Mouse (Mus musculus) adrenal gland, postnatal 36 days (tissue): ENCODE results near the gene Pou2f2. TPM values are rescaled to one million over a fixed set of nuclear protein-coding genes. Genes with fewer than 3 reads are reported as not detected.

ENCODE experiments used
- DNase-seq, 2 experiments: peaks; one replicate each; pipeline ENCODE4 v3.0.0; 2021; ENCODE audit warnings: mixed read lengths in 1 of 2
- total RNA-seq, 2 experiments: library from RNA; stranded (reverse); gene quantifications; 2 replicates each; pipeline ENCODE4 v1.2.3; 2021

Gene Pou2f2
- total RNA-seq, 2 experiments from 2014 or later, result 0.86 to 1.3 TPM

DNA sequence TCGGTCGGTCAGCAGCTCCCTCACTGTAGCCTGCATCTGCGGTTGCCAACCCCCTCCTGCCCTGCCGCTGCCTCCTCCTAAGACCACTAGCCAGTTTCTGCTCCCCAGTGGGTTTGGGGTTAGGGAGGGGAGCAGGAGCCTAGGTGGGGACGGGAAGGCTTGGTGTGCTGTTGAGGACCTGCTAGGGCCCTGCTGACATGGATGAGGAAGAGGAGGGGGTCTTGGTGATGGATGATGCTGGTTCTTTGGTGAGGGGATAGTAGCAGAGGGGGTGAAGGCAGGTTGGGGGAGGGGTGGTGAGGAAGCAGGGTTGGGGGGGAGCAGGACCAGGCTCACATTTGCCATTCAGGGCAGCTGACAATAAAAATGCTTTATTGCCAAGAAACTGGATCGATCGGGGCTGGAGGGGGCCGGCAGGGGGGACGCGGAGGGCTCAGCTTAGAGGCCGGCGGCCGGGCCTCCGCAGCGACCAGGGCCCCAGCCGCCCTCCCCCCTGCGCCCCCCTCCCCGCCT, 29.3 kb downstream of the Pou2f2 start:
- DNase-seq, result no peak

DNA sequence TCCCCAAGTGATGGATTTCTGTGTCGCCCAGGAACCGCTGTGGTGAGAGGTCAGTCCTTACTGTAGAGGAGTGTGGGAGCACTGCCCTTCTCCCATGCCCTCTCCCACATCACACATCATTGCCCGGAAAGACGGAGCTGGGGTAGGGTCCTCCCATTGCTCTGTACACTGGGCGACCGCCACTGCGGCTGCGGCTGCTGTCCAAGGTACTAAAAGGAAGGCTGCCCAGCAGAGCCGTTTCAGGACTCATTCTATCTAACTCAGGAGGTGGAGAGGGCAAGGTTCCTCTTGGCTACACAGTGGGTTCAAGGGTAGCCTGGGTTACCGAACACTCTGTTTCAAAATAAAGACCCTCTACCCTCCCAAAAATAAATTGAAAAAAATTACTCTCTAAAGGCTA, 33.6 kb downstream of the Pou2f2 start:
- peak; percentile 46 to 60 for DNase-seq

DNA sequence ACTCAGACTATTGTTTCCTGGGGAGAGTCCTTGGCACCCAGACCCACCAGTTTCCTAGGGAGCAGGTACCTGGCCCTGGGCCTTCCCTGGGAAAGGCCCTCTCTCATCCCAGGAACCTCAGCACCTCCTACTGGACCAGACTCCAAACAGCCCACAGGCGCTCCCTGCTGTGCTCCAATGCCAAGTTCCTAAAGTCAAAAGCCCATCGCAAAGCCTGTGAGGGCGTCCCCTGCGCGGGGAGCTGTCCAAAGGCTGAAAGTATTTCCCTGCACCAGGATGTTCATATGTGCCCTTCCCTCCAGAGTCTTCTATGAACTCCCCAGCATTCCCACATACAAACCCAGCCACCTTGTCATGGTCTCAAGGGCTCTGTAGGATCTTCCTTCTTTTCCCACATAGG, 37.8 kb downstream of the Pou2f2 start:
- peak; percentile 74 to 78 for DNase-seq

- DNase-seq, result no peak
Observed at GRCm38 (mm10) chr7:25137553-25137952, 42.0 kb downstream of the Pou2f2 start.

- DNase-seq, result peak; percentile 81 to 88
Observed at GRCm38 (mm10) chr7:25133092-25134049, 46.2 kb downstream of the Pou2f2 start.

DNA sequence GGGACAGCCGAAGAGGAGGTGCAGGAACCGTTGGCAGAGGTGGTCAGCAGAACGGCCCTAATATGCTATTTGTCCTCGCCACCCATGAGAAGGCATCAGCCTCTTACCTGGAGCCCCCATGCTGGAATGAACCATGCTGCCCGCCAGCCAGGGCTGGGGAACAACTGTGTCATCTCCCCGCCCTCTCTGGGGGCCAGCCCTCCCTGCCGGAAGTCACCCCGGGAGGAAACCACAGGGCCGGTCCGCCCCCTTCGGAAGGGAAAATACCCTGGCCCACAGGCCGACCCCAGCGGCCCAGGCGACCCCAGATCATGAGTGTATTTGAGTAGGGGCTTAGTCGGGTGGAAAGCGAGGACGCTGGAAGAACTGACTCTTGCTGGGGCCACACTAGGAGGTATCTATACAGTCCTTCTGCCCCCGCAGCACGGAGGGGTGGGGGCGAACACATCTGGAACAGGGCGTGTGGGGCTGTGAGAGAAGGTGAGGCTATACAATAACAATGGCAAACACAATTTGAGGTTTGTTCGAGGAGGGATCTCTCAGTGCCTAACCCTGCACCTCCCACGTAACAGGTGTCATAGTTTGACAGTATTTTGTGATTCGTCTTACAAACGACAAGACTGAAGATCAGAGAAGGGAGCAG, 47.1 kb downstream of the Pou2f2 start:
- DNase-seq, result peak in 1 of 2 experiments; percentile 51

GRCm38 (mm10) chr7:25131247-25131646, 48.3 kb downstream of the Pou2f2 start:
- no peak for DNase-seq

DNA sequence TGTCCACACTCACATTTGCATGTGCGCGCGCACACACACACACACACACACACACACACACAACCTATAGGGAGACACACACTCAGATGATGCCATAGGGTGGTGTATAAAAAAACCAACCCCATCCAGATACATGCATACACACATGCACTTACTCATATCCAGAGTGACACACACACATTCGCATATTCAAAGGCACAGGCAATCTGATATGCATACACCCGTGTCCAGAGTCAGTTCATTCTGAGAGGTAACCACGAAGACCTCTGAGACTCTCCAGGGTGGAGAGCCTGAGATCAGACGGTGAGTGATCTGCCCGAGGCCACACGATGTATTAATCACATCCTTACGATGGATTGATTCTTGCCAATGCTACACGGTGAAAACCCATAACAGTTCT, 49.0 kb downstream of the Pou2f2 start:
- DNase-seq, result no peak

DNA sequence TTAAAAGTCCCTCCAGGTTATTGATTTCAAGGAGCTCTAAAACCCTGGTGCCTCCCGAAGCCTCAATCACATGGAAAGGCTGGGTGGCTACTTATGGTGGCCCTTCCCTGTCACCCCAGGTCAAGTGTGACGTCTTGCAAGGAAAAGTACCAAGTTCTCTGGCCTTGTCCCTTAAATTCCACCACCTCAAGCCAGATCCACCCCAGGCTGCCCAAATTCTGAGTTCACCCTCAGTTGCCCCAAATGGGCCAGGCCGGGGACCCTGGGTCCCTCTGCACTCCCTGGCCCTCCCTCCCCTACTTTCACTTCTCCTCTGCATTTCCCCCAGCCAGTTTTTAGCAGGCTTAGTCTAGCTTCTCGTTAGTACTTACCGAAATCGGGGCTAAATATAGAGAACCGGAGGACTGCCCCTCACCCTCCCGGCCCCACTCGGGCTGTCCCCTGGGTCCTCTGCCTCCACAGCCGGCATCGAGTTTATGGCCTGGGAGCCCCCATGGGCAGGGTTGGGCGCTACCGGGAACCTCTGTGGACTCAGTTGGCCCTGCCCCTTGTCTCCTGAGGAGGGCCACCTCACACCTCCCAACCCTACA, 50.0 kb downstream of the Pou2f2 start:
- peak in 1 of 2 experiments; percentile 15 for DNase-seq

- no peak for DNase-seq
Observed at GRCm38 (mm10) chr7:25127971-25128370, 51.6 kb downstream of the Pou2f2 start.

- DNase-seq, result no peak
Observed at GRCm38 (mm10) chr7:25125716-25126281, 53.7 kb downstream of the Pou2f2 start.

GRCm38 (mm10) chr7:25121240-25121786, 58.2 kb downstream of the Pou2f2 start:
- no peak for DNase-seq

- DNase-seq, result peak; percentile 35 to 70
Observed at GRCm38 (mm10) chr7:25120061-25120834, 59.3 kb downstream of the Pou2f2 start.

DNA sequence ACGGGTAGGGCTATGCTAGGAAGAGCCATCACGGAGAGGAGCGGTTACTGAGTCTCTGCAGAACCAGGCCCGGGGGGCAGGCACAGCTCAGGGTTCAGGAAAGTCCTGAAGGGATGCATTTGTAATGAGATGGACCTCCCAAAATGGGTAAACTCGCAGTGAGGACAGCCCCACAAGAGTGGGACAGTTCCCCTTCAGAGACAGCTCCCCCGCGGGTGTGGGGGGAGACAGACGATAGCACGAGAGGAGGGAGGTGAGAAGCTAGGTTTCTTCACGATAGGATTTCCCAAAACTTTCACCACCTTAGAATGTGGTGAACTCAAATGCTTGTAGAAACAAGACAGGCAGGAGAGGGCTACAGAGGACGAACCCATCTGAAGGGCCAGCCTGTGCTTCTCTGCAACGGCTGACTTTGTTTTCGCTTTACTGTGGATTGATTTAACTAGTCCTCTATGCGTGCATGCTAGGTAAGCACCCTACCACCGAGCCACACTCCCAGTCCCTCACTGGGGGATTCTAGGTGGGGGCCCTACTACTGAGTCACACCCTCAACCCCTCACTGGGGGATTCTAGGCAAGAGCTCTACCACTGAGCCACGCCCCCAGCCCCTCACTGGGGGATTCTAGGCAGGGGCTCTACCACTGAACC, 66.4 kb downstream of the Pou2f2 start:
- no peak for DNase-seq

DNA sequence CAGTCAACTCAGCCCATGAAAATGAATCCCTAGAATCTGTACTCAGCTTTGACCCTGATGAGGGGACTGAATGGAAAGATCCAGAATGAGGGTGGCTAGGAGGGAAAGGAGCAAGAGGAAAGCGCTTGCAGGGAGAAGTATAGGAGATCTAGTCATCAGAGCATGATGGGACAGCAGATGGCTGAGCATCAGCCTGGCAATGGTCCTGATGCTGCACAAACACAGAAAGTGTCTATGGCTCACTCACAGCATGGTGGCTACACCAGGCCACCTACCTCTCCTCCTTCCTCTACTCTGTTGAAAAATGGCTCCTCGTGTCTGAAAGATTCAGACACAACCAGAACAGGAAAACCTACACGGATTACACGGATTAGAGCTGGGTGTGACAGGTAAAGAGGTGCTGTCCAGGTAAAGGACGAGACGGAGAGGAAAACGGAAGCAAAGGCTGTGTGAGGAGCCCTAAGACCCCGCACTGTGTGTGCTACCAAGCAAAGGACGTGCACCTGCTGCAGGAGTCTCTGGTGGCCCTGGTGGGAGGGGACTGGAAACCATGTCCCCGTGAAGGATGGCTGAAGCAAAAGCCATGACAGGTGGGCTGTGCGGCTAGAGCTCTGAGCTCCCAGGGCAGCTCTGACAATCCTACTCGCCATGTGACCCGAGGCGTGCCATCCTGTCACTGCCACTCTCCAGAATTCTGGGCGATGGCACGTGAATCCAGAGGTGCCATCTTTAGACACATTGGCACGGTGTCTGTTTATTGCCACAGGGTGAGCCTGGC, 67.2 kb downstream of the Pou2f2 start:
- DNase-seq, result no peak

GRCm38 (mm10) chr7:25110336-25110735, 69.2 kb downstream of the Pou2f2 start:
- no peak for DNase-seq

DNA sequence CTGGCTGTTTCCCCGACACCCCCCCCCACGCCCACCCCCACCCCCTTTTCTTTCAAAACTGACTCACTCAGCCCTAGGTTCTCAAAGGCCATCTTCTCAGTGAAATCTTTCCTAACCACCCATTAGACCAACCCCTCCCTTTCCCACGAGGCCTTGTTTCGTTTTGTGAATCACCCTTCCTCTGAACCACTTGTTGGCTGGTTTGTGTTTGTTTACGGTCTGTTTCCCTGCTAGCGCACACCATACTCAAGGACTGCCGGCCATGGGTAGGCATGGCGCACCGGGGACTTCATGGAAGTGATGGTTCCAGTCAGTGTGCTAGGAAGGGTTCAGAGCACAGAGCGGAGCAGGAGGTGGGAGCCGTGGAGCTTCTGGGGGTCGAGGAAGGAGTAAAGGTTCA, 70.2 kb downstream of the Pou2f2 start:
- no peak for DNase-seq

- no peak for DNase-seq
Observed at GRCm38 (mm10) chr7:25106790-25107502, 72.6 kb downstream of the Pou2f2 start.
